Mouse (Mus musculus) cerebellum, postnatal 10 days (tissue): ENCODE results near the gene BC004004.
"Not testable (repeated sequence)": the region's sequence is repeated elsewhere in the genome, so short reads cannot be mapped to it uniquely, and the experiment has no call there.

Experiments
- DNase-seq, 2 experiments: peaks; one replicate each; pipeline ENCODE4 v3.0.0; 2021; ENCODE audit warnings: mixed read lengths in 2 of 2

The BC004004 gene

DNA sequence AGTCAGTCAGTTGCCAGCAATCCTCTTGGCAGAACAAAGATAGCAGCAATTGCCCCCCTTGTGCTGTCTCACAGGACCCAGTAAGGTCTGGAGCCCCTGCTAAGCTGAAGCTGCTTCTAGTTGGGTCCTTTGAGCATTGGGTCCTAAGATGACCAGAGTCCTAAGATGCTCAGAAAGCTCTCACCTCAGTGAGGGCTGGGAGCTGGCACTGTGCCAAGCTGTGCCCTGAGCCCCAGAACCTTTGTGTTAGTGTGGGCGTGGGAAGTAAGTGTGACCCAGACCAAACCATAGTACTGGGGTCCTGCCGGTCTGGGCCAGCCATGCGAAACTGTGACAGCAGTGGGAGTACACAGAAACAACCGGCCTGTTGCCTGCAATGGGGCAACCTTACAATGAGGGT lies 30.7 kb downstream of the BC004004 start:
- peak; percentile 41 to 54 for DNase-seq

DNA sequence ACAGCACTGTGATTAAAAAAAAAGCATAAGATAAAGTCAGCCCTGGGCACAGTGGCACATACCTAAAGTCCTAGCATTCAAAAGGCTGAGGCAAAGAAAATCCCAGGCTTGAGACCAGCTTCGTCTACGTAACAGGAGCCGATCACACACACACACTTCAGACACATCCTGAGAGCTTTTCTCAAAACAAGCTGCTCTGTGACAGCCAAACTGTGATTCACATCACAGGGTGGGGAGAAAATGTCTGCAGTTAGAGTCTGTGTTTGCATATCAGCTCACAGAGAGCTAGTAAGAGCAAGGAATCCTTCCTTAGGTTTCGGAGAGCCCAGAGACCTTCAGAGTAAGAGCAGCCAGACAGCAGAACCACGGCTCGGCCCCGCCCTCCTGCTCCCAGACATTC lies 32.3 kb downstream of the BC004004 start:
- DNase-seq = no peak

DNA sequence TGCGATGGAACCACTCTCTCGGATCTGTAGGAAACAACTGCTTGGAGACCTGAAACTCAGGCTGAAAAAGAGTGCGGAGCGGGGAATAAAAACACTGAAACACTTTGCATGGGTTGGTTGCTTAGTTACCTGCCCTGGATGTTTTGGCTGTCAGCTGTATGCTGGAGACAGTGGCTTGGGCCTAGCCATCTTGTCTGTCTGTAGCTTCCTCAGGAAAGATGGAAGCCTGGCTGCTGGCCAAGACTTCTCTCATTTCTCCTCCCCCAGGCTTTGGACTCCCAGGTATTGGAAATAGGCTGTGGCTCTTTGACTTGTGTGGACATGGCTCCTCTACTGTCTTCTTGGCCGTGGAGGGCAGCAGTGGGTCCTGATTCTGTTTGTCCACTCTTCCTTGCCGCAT lies 32.8 kb downstream of the BC004004 start:
- DNase-seq = no peak

DNA sequence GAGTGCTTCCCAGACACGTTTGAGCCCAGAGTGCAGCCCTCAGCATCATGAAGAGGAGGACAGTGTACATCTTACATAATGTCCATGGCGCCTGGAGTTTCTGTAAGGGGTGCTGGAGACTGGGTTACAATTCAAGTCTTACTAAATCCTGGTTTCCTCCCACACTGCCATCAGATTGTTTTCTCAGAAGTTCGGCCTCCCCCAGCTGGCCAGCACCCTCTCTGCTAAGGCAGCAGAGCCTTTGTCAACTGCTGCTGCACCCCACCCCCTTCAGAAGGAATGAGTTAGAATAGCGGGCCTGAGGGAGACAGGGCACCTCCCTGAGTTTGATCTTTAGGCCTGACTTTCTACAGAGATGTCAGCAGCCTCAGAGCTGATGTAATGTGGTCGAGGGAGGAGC lies 33.6 kb downstream of the BC004004 start:
- DNase-seq = no peak

DNA sequence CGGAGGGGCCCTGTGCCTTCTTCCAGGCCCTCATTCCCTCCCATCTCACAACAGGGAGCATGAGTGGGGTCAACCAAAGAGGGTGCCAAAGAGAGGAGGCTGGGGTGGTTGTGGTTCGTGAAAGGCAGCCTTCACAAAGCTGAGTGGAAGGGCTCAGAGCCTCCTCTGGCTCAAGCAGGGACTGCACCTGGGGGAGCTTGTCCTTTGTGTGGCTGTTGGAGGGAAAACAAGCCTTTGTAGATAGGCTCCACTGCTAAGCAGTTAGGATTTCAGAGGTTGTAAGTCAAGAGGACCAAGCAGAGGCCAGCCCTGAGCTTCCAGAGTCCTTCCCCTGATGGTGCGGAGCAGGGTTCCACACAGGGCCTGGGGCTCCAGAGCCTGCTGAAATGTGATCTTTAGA lies 34.5 kb downstream of the BC004004 start:
- DNase-seq = no peak

DNA sequence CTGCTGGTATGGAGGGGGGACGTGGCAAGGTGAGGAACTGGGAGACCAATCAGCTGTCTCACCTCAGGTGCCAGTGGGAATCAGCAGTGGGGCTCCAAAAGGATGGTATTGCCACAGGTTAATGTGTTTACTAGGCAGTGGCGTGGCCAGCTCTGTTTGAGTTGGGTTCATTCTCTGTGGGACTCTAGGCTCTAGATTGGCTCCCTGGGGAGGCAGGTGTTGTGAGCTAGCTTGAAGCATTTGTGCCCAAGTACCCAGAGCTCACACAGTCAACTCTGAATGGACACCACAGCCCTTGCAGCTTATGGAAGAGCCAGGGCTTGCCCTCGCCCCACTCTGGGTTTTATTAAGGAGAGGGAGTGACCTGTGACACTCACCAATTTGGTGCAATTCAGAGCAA lies 35.3 kb downstream of the BC004004 start:
- DNase-seq = no peak

DNA sequence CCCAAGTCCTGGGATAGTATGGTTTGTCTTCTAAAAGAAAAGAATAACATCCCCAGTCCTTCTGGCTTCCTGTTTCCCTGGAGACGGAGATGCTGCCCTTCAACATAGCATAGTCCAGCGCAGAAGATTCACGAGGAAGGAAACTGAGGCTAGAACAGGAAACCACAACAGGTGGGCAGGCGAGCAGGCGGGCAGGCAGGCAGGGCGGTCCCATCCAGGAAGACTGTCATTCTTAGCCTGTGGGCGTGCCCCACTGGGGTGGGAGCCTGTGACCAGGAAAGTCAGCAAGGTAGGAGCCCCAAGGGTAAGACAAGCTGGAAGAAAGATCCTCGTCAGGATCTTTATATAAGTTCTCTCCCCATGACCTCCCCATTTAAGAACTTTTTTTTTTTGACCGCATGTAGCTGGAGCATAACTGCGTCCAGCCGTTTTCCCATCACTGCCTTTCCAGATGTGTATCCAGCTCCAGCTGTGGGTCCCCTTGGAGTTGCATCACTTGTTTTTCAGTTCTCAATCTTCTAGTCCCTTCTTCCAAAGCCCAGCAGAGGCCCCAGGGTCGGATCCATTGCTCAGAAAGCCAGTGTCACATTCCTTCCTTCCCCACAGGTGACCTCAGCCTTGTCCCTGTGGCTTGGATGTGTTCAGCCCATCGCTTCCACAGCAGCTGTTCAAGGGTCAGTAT lies 35.9 kb downstream of the BC004004 start:
- no peak for DNase-seq

DNA sequence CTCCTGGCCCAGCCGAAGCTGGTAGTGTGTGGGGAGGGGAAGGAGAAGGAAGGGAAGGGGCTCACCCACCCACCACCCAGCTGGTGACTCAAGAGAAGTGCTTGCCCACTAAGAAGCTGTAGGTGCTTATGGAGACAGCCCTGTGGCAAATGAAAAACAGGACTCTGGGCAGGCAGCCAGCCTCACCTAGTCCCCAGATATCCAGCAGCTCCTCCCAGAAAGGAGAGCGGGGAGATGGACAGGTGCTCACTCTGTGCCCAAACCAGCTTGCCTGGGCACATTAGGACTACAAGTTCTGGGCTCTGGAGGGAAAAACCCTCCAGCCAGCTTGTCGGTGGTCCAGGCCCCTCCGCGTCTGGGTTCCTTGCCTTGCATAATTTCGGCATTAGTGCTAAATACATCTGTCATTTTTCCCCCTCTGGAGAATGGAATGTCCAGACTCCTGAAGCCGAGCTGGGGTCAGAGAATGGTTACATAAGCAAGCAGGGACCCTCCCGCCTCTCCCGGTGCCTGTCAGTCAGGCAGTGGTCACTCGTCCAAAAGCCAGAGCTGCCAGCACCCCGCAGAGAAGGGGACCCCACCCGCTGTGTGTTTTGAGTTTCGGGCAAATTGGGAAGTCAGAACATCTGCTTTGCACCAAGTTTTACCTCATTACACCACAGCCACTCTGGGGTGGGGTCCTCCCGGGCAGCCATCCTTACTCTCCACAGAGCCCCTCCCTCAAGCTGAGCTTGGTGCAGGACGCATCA lies 36.6 kb downstream of the BC004004 start:
- peak; percentile 48 to 58 for DNase-seq

DNA sequence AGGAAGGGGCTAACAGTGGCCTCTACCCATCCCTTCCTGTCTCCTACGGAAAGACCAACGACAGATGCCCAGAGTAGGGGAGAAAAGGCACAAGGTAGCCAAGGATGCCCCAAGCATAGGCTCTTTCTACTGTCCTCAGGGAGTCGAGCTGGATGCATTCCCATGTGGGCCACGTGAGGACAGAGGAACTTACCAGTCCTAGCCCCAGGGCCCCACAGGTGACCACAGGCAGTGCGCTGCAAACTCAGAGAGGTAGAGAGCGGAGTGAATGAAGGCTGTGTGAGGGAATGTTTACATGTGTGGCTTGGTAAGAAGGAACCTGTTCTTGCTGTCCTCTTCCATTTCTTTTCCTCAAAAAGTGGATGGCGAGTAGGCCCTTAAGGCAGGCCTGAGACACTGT lies 37.3 kb downstream of the BC004004 start:
- peak; percentile 35 to 47 for DNase-seq

DNA sequence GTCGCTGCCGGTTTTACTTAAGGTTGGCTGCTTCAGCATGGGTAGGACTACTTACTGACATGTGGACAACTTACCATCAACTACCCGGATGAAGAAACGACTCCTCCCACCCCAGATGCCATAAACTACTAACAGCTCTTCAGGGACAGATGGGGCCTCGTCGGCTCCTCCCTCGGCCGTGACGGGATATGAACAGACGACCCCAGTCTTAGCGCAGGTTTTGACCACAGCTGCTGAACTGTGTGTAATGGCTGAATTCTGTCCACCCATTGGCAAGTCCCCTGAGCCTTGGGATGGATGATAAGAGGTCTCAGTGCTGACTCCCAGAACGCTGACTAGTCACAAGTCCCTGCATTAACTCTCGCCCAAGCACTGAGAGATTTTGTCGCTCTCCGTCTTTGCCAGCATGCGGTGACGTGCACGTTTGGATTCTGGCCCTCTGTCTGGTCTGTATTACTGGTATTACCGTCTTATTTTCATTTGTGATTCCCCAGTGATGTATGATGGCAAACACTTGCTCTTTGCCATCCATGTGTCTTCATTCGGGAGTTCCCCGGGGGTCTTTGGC lies 41.6 kb downstream of the BC004004 start:
- DNase-seq = peak; percentile 28 to 36

DNA sequence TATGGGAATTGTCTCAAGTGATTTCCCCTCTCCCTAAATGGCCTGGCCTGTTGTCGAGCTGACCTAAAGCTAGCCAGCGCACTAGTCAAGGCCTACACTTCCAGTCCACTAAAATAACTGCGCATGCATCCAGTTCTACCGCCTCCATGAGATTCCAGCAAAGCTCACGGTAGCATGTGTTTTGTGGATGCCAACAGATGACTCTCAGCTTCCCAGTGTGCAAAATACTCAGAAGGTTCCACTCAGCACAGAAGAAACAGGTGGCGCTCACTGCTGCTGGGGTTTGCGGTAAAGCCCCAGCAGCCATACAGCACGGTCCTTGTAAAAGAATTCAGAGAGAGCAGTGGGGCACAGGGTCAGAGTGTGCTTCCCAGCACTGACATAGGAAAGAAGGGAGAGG lies 43.0 kb downstream of the BC004004 start:
- no peak for DNase-seq

DNA sequence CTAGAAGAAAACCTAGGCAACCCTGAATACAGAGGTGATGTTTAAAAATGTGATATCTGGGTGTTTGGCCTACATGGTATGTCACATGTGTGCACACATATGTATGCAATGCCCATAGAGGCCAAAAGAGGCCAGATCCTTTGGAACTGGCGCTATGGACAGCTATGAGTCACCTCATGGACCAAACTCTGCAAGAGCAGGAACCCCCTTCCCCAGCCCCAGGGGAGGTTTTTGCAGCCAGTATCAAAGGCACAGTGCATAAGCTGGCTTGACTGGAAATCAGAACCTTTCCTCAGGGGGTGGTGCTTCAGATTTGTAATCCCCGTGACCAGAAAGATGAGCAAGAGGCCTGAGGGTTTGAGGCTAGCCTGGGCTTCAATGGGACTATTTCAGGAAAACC lies 43.5 kb downstream of the BC004004 start:
- no peak for DNase-seq

DNA sequence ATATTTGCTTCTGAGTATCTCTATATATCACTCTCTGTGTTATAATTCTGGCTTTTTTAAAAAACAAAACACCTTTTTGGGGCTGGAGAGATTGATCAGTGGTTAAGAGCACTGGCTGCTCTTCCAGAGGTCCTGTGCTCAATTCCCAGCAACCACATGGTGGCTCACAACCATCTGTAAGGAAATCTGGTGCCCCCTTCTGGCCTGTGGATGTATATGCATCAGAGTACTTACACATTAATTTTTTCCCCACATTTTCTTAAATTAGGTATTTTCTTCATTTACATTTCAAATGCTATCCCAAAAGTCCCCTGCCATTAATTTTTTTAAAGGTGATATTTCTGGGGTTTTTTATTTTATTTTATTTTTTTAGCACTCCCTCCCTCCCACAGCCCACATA lies 44.7 kb downstream of the BC004004 start:
- DNase-seq = no peak

DNA sequence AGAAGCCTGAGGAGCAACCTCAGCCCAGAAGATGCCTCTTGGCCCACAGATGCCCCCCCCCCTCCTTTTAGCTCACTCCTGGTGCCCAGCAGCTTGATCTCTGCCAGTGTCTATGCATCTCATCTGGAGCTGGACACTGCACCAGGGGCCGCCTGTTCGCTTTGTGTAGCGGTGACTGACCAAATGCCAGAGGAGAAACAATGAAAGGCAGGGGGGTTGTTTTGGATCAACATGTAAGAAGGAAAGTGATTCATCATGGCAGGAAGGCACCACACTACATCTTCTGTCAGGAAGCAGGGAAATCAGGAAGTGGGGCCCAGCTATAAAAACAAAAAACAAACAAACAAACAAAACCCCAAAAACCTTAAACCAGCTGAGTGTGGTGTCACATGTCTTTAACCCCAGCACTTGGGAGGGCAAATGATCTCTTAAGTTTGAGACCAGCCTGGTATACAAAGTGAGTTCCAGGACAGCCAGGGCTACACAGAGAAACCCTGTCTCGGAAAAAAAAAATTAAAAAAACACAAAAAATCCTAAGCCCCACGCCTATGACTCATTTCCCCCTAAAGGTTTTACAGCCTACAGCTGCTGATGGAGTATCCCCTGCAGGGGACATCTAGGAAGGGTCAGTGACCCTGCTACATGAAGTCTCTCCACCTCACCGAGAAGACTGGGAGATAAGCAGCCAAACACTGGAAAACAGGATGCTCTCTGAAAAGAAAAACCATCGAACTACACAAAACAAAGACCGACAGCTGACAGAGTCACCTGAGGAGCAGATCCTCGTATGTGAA lies 47.3 kb downstream of the BC004004 start:
- no peak for DNase-seq

DNA sequence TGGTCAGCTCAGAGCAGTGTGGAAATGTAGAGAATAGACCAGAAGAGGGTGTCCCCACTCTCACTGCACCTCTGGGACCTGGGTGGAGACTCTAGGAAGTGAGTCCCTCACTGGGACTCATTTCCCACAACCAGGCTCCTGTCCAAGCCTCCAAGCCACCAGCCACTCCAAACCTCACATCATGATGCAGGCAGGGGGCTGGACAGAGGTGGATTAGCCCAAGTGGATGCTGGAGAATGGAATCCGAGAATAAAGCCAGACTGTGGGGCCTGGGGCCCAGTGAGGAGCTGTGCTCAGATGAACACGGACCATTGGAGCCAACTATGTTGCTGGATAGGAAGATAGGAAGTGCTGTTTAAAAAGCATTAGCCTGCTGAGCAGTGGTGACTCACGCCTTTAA lies 48.3 kb downstream of the BC004004 start:
- no peak for DNase-seq

DNA sequence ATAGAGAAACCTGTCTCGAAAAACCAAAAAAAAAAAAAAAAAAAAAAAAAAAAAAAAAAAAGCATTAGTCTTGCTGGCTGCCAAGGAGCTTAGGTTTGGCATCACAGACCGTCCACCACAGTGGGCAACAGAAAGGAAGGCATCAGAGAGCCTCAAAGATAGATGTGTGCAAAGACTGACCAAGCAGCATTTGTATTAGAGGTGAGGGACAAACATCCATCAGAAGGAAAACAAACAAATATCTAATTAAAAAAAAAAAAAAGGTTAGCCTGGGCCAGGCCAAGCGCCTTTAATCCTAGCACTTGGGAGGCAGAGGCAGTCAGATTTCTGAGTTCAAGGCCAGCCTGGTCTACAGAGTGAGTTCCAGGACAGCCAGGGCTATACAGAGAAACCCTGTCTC lies 48.8 kb downstream of the BC004004 start, which contains the start of gene Pi16:
TSS of gene Pi16 (plus strand) at position 301 of the 400 bp plus-strand sequence.
- DNase-seq = not testable (repeated sequence)

DNA sequence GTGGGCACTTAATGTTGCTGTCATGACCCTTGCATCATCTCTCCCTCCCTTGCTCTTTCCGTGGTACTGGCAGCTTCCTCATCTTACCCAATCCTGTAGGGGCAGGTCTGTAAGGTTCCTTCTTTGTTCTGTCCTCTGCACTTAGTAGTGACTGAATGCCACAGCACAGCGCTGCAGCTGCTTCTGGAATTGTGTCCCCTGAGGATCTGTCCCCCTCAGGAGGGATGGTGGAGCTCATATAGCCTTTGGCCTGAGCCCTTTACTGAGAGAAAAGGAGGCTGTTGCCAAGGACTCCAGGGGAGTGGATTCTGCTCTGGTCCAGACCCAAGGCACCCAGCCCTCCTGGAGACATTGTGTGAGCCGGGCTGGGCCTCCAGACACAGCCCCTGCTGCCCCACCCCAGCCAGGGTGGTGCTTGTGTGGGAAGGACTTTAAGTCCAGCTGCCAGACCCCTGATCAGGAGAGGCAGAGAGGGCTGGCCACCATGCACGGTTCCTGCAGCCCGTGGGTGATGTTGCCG lies 50.2 kb downstream of the BC004004 start:
- DNase-seq = no peak

DNA sequence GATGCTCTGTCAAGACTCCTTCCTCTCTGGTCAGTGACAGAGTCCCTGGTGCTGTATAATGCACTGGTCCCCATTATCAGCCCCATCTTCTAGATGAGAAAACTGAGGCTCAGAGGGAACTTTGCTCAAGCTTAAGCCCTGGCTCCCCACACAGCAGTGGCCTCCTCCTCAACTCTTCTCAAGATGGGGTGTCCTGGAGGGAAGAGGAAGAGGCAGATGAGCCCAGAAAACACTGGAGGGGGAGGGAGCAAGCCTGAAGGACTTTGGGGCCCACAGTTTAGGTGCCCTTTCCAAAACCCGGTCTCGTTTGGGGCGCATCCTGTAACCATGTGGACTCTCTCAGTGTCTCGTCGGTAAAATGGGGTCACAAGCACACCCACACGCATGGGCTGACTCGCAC lies 50.9 kb downstream of the BC004004 start:
- no peak for DNase-seq

DNA sequence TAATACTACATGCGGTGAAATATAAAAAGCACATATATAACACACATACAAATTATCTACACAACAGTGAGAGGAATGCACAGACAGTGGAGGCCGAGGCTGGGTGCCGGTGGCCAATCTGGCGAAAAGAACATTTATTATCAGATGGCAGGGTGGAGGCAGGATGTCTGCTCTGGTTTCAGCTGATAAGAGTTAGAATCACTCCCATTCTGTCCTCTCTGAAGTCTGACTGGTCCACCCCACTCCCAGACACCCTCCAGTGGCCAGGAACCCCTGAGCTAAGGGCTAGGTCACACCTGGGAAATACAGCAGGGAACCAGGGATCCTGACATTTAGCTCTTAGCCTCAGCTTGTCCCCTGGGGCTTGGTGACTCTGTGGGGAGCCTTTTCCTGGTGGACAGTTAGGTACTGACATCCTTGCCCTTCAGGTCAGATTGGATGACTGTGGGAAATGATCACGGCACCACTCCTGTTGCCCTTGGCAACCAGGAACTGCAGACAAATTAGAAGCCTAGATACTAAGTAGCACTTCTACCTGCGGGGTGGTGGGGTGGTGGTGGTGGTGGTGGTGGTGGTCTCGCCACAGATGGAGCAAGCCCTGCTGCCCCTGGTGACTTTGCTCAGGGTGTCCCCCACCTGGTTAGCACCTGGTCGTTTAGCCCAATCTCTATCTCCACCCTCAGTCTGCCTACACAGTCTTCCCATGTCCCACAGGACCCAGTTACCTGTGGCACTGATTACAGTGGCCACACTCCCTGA lies 51.5 kb downstream of the BC004004 start:
- DNase-seq = no peak

DNA sequence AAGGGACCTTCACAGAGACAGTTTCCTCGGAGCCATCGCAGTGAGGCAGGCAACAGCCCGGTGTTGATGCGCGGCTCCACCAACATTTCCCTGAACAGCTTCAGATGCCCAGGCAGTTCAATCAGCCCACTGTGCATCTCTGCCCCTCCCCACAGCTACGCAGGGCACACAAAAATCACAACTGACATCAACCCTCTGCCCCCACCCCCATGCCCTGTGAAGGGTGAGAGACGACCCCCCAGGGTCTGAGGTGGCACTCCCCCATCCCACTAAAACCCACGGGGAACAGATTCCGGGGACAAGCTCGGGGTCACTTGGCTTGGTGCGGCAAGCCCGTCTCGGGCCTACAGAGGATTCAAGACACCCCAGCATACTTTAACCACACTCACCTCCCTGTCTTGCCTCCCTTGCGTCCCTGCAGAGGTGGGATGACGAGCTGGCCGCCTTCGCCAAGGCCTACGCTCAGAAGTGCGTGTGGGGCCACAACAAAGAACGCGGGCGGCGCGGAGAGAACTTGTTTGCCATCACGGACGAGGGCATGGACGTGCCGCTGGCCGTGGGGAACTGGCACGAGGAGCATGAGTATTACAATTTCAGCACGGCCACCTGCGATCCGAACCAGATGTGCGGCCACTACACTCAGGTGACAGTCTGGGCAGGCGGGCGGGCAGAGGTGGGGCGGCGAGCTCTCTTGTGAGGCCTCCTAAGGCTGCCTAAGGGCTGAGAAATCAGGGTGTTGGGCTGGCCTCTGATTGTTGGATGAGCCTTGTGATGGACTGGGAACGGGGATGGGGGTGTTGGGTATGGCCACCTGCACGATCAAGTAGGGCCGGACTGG lies 53.4 kb downstream of the BC004004 start:
- DNase-seq = peak in 1 of 2 experiments; percentile 8

DNA sequence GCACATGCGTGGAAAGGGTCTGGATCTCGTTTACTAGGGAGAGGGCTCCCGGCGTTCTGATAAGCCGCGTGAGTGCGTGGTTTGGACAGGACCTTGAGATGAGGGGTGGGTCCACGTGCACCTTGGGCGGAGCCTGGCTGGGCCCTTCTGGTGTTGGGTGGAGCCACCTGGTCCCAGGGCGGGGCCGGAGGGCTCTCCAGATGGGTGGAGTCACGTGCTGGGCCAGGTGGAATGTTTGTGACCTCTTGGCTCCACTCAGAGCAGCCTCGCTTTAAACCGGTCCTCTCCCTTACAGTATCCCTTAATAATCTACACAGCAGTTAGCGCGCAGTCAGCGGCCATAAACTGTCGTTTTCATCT lies 54.0 kb downstream of the BC004004 start:
- peak in 1 of 2 experiments; percentile 15 for DNase-seq
